Mouse (Mus musculus): ENCODE results near the gene Npnt.

The Npnt gene

GRCm38 (mm10) chr3:132892481-132892880 lies 57.6 kb downstream of the Npnt start:
- DNase-seq (ENCODE audit: low read depth, low spot score), result no peak

- DNase-seq (ENCODE audit: low read depth, low spot score), result no peak
These were observed 62.8 kb downstream of the Npnt start for GRCm38 (mm10) chr3:132887074-132887848.

DNA sequence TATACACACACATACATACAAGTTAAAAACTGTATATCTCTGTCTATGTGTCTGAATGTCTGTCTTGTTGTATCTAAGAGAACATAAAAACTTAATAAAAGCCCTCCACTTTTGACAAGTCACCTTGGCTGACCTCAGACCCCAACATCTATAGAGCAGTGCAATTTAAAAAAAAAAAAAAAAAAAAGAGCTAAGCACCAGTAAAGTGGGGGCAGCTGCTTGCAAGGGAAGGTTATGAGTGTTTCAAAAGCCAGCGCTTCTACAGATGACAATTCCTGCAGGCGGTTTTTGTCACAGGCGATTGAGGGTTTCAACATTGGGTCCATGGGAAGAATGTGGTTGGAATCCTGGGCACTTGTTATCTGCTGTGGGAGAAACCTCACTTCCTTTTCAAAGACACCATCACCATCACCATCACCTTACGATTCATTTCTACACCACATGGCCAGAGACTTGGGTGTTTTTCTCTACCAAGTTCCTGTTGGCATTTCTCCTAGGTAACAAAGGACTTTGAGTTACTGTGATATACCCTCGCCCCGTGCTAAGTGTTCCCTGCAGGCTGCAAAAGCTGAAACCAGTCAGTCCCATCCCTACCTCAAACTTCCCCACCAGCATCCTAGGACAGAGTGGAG lies 63.6 kb downstream of the Npnt start:
- no peak for DNase-seq (ENCODE audit: low read depth, low spot score)

DNA sequence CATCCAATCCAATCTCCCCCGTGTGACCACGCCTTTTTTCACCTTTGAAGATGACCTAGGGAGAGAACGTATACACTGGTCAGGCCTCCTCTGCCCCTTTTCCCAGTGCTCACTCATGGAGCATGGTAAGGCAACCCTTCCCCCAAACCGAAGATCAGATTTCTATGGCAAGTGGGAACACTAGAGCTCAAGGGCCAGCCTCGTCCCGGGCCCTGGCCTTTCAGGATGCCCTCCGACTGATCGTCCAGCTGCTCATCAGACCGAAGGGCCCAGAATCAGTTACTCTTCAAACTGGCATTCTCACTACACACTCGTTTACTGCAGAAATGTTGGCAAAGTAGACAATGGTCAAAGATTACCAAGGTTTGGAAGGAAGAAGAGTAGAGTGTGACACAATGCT lies 65.6 kb downstream of the Npnt start:
- DNase-seq (ENCODE audit: low read depth, low spot score), result no peak

DNA sequence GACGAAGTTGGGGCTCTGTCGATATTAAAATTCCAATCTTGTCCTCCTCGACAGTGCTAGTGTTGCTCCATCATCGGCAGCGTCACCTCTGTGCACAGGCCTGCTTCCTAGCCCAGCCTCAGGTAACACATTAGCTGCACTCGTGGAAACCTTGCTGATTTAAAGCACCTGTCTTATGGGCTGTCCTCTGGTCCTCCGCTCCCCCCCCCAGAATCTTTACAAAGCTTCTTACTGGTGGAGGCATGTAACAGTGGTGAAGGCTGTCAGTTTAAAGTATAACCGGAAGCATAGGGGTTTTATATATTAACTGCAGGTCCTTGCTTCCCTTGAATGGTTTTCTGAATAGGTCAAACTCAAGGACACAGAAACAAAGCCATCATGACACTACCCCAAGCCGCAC lies 66.8 kb downstream of the Npnt start:
- no peak for DNase-seq (ENCODE audit: low read depth, low spot score)

DNA sequence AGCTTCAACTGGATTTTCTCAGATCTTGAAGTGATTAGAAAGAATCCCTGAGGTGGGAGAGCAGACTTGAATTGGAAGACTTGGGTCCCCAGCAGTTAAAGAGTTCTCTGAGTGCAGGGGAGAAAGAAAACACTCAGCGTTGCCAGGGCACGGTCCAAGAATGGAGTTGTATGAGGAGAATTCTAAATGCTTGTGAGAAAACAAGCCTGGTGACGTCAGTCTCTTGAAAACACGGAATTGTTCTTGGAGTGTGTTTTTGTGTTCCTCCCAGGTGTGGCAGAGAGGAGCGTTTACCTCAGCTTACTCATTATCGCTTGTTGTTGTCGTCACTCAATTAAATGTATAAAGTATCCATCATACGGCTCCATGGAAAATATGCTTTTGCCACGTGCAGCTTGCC lies 69.3 kb downstream of the Npnt start:
- DNase-seq (ENCODE audit: low read depth, low spot score), result no peak

DNA sequence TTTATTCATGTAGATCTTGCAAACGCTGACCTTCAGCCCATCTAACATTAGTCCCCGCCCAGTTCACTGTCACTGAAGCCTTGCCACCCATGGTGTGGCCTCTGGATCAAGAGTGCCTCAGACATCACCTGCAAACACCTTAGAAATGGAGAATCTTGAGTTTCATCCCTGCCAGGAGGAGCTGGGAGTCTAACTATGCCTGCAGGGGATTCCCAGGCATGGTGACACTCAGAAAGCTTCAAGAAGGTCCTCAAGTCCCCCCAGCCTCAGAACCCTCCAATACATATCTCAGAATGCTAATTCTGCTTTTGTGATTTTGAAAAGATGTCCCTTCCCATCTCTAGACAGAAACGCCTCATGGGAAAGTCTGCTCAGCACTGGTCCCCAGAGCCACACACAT lies 69.7 kb downstream of the Npnt start:
- DNase-seq (ENCODE audit: low read depth, low spot score), result no peak

- DNase-seq (ENCODE audit: low read depth, low spot score), result no peak
These were observed 73.0 kb downstream of the Npnt start for GRCm38 (mm10) chr3:132876933-132877676.

DNA sequence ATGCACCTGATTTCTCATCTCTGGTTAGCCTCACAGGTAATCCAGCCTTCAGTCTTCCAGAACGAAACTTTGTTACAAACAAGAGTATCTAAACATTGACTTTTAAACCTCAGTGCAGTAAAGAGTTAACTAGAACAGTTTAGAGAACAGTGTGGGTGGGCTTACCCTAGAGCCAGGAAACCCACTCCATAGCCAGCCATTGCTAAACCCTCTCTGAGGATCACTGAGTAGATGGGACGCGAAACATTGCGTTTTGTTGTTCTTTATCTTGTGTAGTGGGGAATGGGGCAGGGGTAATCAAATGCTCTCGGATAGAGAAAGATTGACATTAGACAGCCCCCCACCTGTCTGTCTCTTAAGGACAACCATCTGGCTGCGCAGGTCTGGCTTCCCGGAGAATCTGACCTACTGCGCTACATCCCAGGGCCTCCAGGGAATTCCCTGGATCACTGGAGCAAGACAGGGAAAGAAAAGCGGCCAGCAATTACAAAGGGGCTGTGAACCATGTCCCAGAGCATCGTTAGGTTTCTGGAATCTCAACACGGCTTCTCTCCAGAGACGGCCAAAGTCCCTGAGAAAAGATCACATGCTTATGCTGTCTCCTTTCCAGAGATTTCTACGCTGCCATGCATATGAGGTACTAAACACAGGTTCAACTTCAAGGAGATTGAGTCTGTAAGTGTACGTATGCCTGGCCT lies 73.9 kb downstream of the Npnt start:
- DNase-seq (ENCODE audit: low read depth, low spot score), result no peak

DNA sequence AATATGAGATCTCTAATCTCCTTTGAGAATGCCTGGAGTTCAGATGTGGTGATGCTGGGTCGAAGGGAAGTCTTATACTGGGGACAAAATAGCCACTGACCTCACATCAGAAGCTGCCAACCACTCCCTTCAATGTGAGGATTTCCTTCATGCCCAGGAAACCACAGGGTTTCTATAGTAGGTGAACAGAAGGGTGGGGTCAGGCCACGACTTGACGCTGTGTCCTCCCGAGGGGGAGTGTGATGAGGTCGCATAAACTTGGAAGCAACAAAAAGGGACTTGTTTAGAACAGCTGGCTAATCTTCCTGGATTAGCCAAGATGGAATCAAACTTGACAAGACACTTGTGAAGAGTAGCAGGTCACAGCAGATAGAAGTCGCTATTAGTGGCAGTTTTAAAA lies 76.8 kb downstream of the Npnt start:
- DNase-seq (ENCODE audit: low read depth, low spot score), result no peak

DNA sequence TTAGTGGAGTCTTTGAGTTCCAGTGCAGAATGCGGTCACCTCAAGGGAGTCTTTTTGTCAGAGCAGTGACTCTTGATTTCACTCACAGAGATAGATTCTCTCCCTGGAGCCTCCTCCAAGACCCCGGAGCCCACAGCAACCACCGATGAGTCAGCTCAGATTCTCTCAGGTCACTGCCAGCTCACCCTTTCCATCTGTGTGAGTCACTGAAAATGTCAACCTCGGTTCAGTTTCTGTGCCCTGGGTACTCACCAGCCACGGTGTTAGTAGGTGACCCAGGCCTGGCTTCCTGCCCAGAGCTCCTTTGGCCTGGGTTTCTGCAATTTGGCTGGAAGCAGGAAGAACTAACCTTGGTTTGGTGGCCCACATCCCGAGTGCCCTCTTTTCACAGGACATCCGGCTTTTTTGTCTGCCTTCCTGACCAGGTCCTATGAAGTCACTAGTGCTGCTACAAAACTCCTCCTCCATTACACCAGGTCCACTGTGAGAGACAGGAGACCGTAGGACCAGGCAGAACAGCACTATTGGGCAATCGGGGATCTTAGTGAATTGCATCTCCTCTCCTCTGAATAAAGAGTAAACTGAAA lies 78.7 kb downstream of the Npnt start:
- no peak for DNase-seq (ENCODE audit: low read depth, low spot score)

GRCm38 (mm10) chr3:132870079-132870478 lies 80.0 kb downstream of the Npnt start:
- no peak for DNase-seq (ENCODE audit: low read depth, low spot score)

GRCm38 (mm10) chr3:132868838-132869237 lies 81.3 kb downstream of the Npnt start:
- DNase-seq (ENCODE audit: low read depth, low spot score), result no peak

- DNase-seq (ENCODE audit: low read depth, low spot score), result no peak
These were observed 83.1 kb downstream of the Npnt start for GRCm38 (mm10) chr3:132866984-132867383.

DNA sequence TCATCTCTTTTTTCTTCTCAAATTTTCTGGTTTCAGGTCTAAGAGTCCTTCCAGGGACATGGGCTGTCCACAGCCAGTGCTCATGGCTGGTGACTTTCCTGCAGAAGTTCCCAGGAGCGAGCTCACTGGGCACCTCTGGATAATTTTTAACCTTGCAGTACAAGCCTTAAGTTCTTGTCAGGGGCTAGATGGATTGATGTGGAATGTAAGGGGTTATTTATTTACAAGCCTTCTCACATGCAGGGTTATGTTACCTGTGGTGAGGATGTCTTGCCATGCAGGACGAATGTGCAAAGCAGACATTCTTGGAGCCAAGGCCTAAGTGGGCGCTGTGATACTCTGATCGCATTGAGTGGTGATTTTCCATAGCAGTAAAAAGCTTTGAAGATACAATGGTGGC lies 84.5 kb downstream of the Npnt start:
- no peak for DNase-seq (ENCODE audit: low read depth, low spot score)

GRCm38 (mm10) chr3:132864986-132865385 lies 85.1 kb downstream of the Npnt start:
- no peak for DNase-seq (ENCODE audit: low read depth, low spot score)

DNA sequence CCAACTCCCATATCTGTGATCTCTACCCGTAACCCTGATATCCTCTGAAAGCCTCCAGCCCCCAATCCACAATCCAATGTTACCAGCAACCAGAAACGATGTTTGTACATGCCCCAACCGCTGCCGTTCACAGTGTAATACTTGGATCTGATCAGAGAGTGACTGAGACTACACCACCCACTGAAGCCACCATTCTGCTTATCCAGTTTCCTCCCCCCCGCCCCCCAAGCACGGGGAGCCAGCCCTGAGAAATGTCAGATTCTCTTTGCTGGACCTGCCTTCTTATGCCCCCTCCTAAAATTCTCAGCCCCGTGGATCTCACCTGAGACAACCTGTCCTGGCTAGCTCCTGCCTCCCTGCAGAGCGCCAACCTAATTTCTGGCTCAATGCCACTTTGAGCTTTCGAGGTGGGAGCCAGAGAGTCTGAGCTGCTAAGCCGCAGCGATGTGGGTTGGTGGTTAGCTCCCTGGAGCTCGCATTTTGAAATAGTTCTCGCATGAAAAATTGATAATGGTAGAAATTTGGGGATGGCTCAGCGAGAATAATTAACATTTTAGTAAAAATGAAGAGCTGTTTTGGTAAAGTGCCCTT lies 85.7 kb downstream of the Npnt start:
- no peak for DNase-seq (ENCODE audit: low read depth, low spot score)

DNA sequence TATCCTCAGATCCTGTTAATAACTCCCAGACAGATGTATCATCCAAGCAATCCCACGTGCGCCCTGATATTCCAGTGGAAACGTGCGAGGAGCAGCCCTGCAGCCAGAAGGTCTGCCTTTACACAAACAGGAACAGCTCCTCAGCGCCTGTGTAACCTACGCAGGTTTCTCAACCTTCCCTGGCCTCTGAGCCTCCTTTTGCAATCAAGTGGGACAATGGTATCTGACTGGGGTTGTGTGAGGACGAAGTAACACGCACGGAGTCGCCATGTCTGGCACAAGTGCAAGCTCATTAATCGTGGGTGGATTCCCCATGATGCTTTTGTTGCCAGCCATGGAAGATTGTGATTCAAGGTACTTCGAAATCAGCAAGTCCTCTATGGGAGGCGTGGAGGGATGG lies 86.2 kb downstream of the Npnt start:
- no peak for DNase-seq (ENCODE audit: low read depth, low spot score)

DNA sequence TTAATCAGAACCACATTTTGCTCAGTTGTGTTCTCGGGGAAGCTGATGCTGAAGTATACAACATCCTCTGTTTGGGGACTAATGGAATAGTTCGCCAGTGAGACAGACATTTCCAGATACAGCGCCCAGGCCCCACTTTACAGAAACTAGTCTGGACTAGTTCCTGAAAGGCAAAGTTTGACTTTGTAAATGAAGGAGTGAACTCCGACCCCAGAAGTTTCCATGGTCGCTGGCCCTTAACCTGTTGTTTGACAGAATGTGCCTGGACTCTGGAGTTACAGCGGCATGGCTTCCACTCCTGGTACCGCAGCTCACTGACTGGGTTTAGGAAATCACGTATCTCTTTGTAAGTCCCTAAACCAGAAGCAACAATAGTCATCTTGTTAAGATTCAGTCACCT lies 89.3 kb downstream of the Npnt start:
- DNase-seq (ENCODE audit: low read depth, low spot score), result peak; percentile 12

DNA sequence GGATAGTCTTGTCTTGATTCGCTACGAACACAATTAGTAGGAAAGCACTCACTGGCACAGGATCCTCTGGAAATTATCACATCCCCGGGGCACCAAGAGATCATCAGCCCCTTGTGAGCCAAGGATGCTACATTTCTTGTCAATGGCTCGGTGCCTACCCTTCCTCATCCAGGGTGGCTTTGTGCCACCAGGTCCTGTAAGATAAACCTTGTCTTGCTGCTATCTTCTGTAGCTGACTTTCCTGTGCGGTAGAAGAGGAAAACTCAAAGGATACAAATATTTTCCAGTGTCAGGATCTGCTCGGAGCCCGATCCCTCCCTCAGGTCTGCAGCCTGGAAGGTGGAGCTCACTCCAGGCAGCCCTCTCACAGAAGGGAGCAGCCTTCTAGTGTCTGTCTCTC lies 90.5 kb downstream of the Npnt start:
- no peak for DNase-seq (ENCODE audit: low read depth, low spot score)

DNA sequence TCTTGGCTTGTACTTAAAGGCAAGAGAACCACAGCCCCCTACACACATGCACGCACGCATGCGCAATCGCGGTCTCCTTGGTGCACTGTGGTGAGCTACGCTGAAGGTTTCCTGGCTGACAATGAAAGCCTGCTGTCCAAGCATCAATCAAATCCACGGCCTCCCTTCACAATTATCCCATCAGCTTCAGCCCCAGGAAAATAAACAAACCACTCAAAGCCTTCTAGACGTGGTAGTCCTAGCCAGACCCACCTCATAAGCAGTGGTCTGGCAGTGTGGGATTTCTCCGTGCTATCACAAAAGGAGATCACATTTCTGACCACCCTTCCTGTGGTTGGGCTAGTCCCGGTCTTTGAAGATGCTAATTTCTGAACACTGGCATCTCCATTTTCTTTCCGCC lies 91.2 kb downstream of the Npnt start:
- peak; percentile 57 for DNase-seq (ENCODE audit: low read depth, low spot score)
